Mouse (Mus musculus): Measurements from ENCODE around the gene Gria1.

- TF ChIP-seq MYOG (IDR thresholded peaks at IDR 0.05; ENCODE audit: control insufficient read depth in 1 of 3, insufficient read depth in 1 of 3, insufficient read length in 2 of 3, low read depth in 2 of 3): no peak
- TF ChIP-seq TCF12 (IDR thresholded peaks at IDR 0.05; ENCODE audit: insufficient read depth, poor library complexity, severe bottlenecking): no peak
- TF ChIP-seq CEBPB (IDR thresholded peaks at IDR 0.05; ENCODE audit: insufficient read depth, poor library complexity, severe bottlenecking): no peak
- TF ChIP-seq USF1 (IDR thresholded peaks at IDR 0.05; ENCODE audit: low read depth): no peak
- no peak for TF ChIP-seq MYOD1 (IDR thresholded peaks at IDR 0.05; ENCODE audit: control insufficient read depth in 1 of 3, insufficient read length in 2 of 3, low read depth in 2 of 3)
- TF ChIP-seq POLR2A (IDR thresholded peaks at IDR 0.05; ENCODE audit: insufficient read length, low read depth): no peak
- no peak for TF ChIP-seq TCF3 (IDR thresholded peaks at IDR 0.05; ENCODE audit: insufficient read length, low read depth)
- no peak for TF ChIP-seq REST (IDR thresholded peaks at IDR 0.05; ENCODE audit: insufficient read depth, insufficient read length)
- TF ChIP-seq MAX (IDR thresholded peaks at IDR 0.05; ENCODE audit: low read depth): no peak
These were observed 61.0 kb downstream of the Gria1 start for GRCm38 (mm10) chr11:57072171-57072570.
